In the genomic region with DNA sequence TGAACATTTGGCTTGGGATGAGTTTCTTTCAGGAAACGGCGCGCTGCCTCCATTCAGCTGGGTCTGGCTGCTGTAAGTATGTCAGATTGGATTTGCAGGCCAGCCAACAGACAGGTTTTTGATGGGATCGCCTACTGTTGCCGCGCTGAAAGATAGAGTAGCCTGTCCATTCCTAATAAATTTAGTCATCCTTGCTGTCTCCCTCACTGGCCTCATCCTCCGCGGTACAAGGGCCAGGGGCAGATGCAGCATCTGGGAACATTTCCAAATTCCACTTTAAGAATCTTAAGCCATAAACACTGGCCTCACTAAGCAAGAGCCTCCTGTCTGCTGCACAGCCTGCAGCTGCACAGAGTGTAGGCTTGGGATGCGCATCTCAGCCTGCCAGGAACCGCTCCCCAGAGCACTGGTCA, we compare ENCODE assay signal across 10 mouse cellular contexts.
DNase-seq lines count a peak whose midpoint lies in the region; ATAC-seq lines count a peak whose summit lies in the region.
"Had no signal": no experiment of that assay in that cellular context is flagged by ENCODE, and none has a peak within 500 bp of the region (broad histone marks: within the 10 kb centered on the region; RNA-seq: fewer than 3 reads in every experiment).

No protein-coding gene starts in this region.

- H3K27ac ChIP-seq in forebrain, embryonic 14.5 days (ENCODE audit: low read depth, low read length): no peak overlapping the region
- H3K27ac ChIP-seq in forebrain, embryonic 12.5 days: no peak overlapping the region
- H3K27ac ChIP-seq in limb, embryonic 13.5 days: no peak overlapping the region
- no peak overlapping the region for H3K27ac ChIP-seq in limb, embryonic 10.5 days
- H3K27ac ChIP-seq: liver, embryonic 13.5 days had no signal

- H3K36me3 ChIP-seq in forebrain, embryonic 14.5 days (ENCODE audit: control insufficient read depth, insufficient read depth, low read length): no peaks in the 10 kb centered on the region
- H3K36me3 ChIP-seq in forebrain, embryonic 12.5 days (replicated peaks): no peaks in the 10 kb centered on the region
- H3K36me3 ChIP-seq in limb, embryonic 13.5 days: no peaks in the 10 kb centered on the region
- H3K36me3 ChIP-seq in limb, embryonic 10.5 days: no peaks in the 10 kb centered on the region
- H3K36me3 ChIP-seq: liver, embryonic 13.5 days had no signal

- no peaks in the 10 kb centered on the region for H3K4me1 ChIP-seq in forebrain, embryonic 14.5 days (ENCODE audit: control insufficient read depth, insufficient read depth, low read length)
- H3K4me1 ChIP-seq in forebrain, embryonic 12.5 days: no peaks in the 10 kb centered on the region
- 0 out of 2 replicates have a peak, but pooled peaks cover 3% of the 10 kb centered on the region for H3K4me1 ChIP-seq in limb, embryonic 13.5 days
- no peaks in the 10 kb centered on the region for H3K4me1 ChIP-seq in limb, embryonic 10.5 days
- H3K4me1 ChIP-seq: liver, embryonic 13.5 days had no signal

- H3K27me3 ChIP-seq in forebrain, embryonic 14.5 days (replicated peaks; ENCODE audit: control insufficient read depth, insufficient read depth, low read length): no peaks in the 10 kb centered on the region
- no peaks in the 10 kb centered on the region for H3K27me3 ChIP-seq in forebrain, embryonic 12.5 days
- no peaks in the 10 kb centered on the region for H3K27me3 ChIP-seq in limb, embryonic 13.5 days
- H3K27me3 ChIP-seq in limb, embryonic 10.5 days (ENCODE audit: low read depth, poor library complexity, severe bottlenecking): no peaks in the 10 kb centered on the region
- H3K27me3 ChIP-seq: liver, embryonic 13.5 days had no signal

- no peak overlapping the region for H3K9ac ChIP-seq in forebrain, embryonic 14.5 days (ENCODE audit: low read length)
- H3K9ac ChIP-seq in forebrain, embryonic 12.5 days: no peak overlapping the region
- H3K9ac ChIP-seq in limb, embryonic 13.5 days: no peak overlapping the region
- H3K9ac ChIP-seq: liver, embryonic 13.5 days had no signal

- DNase-seq in forebrain, embryonic 14.5 days (ENCODE audit: low spot score): peak; percentile 33
- DNase-seq in limb, embryonic 10.5 days (ENCODE audit: low spot score): no peak
- DNase-seq in gastrocnemius, postnatal 14 days: peak; percentile 48
- peak; percentile 7 for DNase-seq in right cerebral cortex, postnatal 14 days
- DNase-seq in natural killer cell, adult 2 months (ENCODE audit: low spot score in 2 of 2): no peak
- DNase-seq in urinary bladder, adult 2 months (ENCODE audit: low spot score): no peak
- DNase-seq: liver, embryonic 13.5 days had no signal

- no peak overlapping the region for H3K4me3 ChIP-seq in forebrain, embryonic 14.5 days (ENCODE audit: low read depth, low read length)
- no peak overlapping the region for H3K4me3 ChIP-seq in forebrain, embryonic 12.5 days (replicated peaks)
- H3K4me3 ChIP-seq in limb, embryonic 13.5 days: no peak overlapping the region
- H3K4me3 ChIP-seq in limb, embryonic 10.5 days: no peak overlapping the region
- H3K4me3 ChIP-seq: liver, embryonic 13.5 days had no signal

- 70% methylated on average over 10 of the region's 10 CpGs for WGBS in forebrain, embryonic 14.5 days
- 90% methylated on average over 10 of the region's 10 CpGs for WGBS in forebrain, embryonic 12.5 days
- 70% methylated on average over 10 of the region's 10 CpGs for WGBS in limb, embryonic 13.5 days
- WGBS in limb, embryonic 10.5 days: 86% methylated on average over 10 of the region's 10 CpGs

- no peak overlapping the region for H3K4me2 ChIP-seq in forebrain, embryonic 14.5 days (ENCODE audit: low read length)
- H3K4me2 ChIP-seq in forebrain, embryonic 12.5 days: no peak overlapping the region
- no peak overlapping the region for H3K4me2 ChIP-seq in limb, embryonic 13.5 days (replicated peaks)
- H3K4me2 ChIP-seq: liver, embryonic 13.5 days had no signal

- H3K9me3 ChIP-seq in forebrain, embryonic 14.5 days (replicated peaks; ENCODE audit: control insufficient read depth, low read length): no peaks in the 10 kb centered on the region
- no peaks in the 10 kb centered on the region for H3K9me3 ChIP-seq in forebrain, embryonic 12.5 days
- no peaks in the 10 kb centered on the region for H3K9me3 ChIP-seq in limb, embryonic 13.5 days
- no peaks in the 10 kb centered on the region for H3K9me3 ChIP-seq in limb, embryonic 10.5 days (replicated peaks)
- H3K9me3 ChIP-seq: liver, embryonic 13.5 days had no signal

- intact Hi-C loops in gastrocnemius, postnatal 14 days (cut with DNase I; ENCODE audit: low total_unique reads): no loop called here

- ATAC-seq in forebrain, embryonic 14.5 days: no peak
- no peak for ATAC-seq in forebrain, embryonic 12.5 days (ENCODE audit: low FRiP score)
- ATAC-seq in limb, embryonic 13.5 days (ENCODE audit: low FRiP score, low read depth): peak; percentile 77; the same call in 1 of the 2 replicates
- ATAC-seq: CD4-positive, CD25-positive, alpha-beta regulatory T cell, adult 4 months had no signal

Comparison
In these comparisons a context has a peak if more than half of its experiments do, and no peak if none do; other contexts are left out.
1. DNase-seq: peak in forebrain, embryonic 14.5 days (single experiment), gastrocnemius, postnatal 14 days (single experiment) and right cerebral cortex, postnatal 14 days (single experiment); none in limb, embryonic 10.5 days (single experiment), natural killer cell, adult 2 months (0 of 2) and urinary bladder, adult 2 months (single experiment).